Mouse (Mus musculus) ES-E14 (cell line): ENCODE results near the gene Olfr523.

Source experiments
- HCFC1 ChIP-seq: IDR thresholded peaks from 2 replicates; pipeline ENCODE4 v1.6.1; 2012; ENCODE audit warnings: low read length, inconsistent platforms, borderline replicate concordance; ENCODE audit not compliant: insufficient read depth
- MAFK ChIP-seq: IDR thresholded peaks from 2 replicates; pipeline ENCODE4 v1.6.1; 2014; ENCODE audit warnings: mild to moderate bottlenecking, low read depth, low read length, inconsistent platforms; ENCODE audit not compliant: insufficient read depth

DNA sequence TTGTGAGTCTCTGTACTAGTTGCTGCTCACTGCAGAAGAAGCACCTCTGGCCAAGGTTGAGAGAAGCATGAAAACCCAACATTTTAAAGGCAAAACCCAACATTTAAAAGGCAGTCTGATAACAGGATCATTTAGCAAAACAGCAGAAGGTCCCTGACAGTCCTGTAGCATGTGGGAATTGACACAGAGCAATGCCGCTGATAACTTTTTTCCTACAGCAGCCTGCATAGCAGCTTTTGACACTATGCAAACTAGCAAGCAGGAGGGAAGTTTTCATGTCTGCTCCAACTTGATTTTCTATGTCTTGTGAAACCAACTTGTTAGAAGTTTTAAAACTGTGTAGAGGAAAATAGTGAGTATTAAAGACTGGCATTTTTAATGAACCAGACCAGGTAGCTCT, 48.6 kb upstream of the Olfr523 start:
- TF ChIP-seq MAFK (no peak), HCFC1 (no peak)
